Mouse (Mus musculus) brain, embryonic 14.5 days (tissue): ENCODE measurements around the gene Zfp574.

Experiments
- CTCF ChIP-seq: fragments of 200-500 bp; IDR thresholded peaks from 2 replicates; pipeline ENCODE4 v1.5.1; 2012; ENCODE audit warnings: inconsistent platforms, mild to moderate bottlenecking, moderate library complexity, borderline replicate concordance; ENCODE audit not compliant: insufficient read depth, insufficient read length; ENCODE audit errors: extremely low read depth
- POLR2A ChIP-seq: fragments of 200-500 bp; IDR thresholded peaks from 2 replicates; pipeline ENCODE4 v1.6.1; 2012; ENCODE audit warnings: mild to moderate bottlenecking, inconsistent platforms, borderline replicate concordance; ENCODE audit not compliant: poor library complexity, insufficient read depth, insufficient read length, severe bottlenecking; ENCODE audit errors: extremely low read depth

- TF ChIP-seq CTCF: no peak
- TF ChIP-seq POLR2A: no peak
Measured at GRCm38 (mm10) chr7:25067909-25068656, 4.3 kb upstream of the Zfp574 start.
